Mouse (Mus musculus): ENCODE results near the gene Ano1. TPM values are rescaled to one million over a fixed set of nuclear protein-coding genes. Genes with fewer than 3 reads are reported as not detected.

Ano1 gene
- polyA plus RNA-seq, 1 experiment = 3.0 TPM

GRCm38 (mm10) chr7:144562016-144562415 lies 189.8 kb downstream of the Ano1 start:
- H3K4me1 ChIP-seq (ENCODE audit: control insufficient read depth, insufficient read depth, low read length) = no peaks in the 10 kb centered on the region
- no peak for TF ChIP-seq CTCF (IDR thresholded peaks at IDR 0.05; ENCODE audit: extremely low read depth, insufficient read depth, low read length)
- TF ChIP-seq POLR2A (IDR thresholded peaks at IDR 0.05; ENCODE audit: extremely low read depth, insufficient read depth, low read length) = no peak
- H3K27ac ChIP-seq (ENCODE audit: insufficient read depth, low read length) = no peak overlapping the region
- no peak overlapping the region for H3K4me3 ChIP-seq (ENCODE audit: insufficient read depth, low read length)

GRCm38 (mm10) chr7:144560594-144560993 lies 191.2 kb downstream of the Ano1 start:
- H3K4me3 ChIP-seq (ENCODE audit: insufficient read depth, low read length) = no peak overlapping the region
- TF ChIP-seq POLR2A (IDR thresholded peaks at IDR 0.05; ENCODE audit: extremely low read depth, insufficient read depth, low read length) (no peak), CTCF (IDR thresholded peaks at IDR 0.05; ENCODE audit: extremely low read depth, insufficient read depth, low read length) (no peak)
- H3K4me1 ChIP-seq (ENCODE audit: control insufficient read depth, insufficient read depth, low read length) = no peaks in the 10 kb centered on the region
- no peak overlapping the region for H3K27ac ChIP-seq (ENCODE audit: insufficient read depth, low read length)

- Histone ChIP-seq H3K4me1 (ENCODE audit: control insufficient read depth, insufficient read depth, low read length) (peaks cover 2% of the 10 kb centered on the region; the same call in 1 of the 2 replicates), H3K4me3 (ENCODE audit: insufficient read depth, low read length) (no peak overlapping the region), H3K27ac (ENCODE audit: insufficient read depth, low read length) (no peak overlapping the region)
- TF ChIP-seq POLR2A (IDR thresholded peaks at IDR 0.05; ENCODE audit: extremely low read depth, insufficient read depth, low read length) (no peak), CTCF (IDR thresholded peaks at IDR 0.05; ENCODE audit: extremely low read depth, insufficient read depth, low read length) (0 out of 2 replicates have a peak, but pooled peaks have one; percentile 8)
These were observed 193.2 kb downstream of the Ano1 start for GRCm38 (mm10) chr7:144558552-144558951.

- H3K27ac ChIP-seq (ENCODE audit: insufficient read depth, low read length) = peak overlapping the region; percentile 9; the same call in 1 of the 2 replicates
- peak overlapping the region; percentile 54 for H3K4me3 ChIP-seq (ENCODE audit: insufficient read depth, low read length)
- TF ChIP-seq POLR2A (IDR thresholded peaks at IDR 0.05; ENCODE audit: extremely low read depth, insufficient read depth, low read length) (no peak), CTCF (IDR thresholded peaks at IDR 0.05; ENCODE audit: extremely low read depth, insufficient read depth, low read length) (no peak)
- H3K4me1 ChIP-seq (ENCODE audit: control insufficient read depth, insufficient read depth, low read length) = peaks cover 11% of the 10 kb centered on the region
These were observed 197.7 kb downstream of the Ano1 start for GRCm38 (mm10) chr7:144554123-144554472.

GRCm38 (mm10) chr7:144553237-144554122 lies 198.3 kb downstream of the Ano1 start, which contains the start of gene Ppfia1:
Ppfia1 (minus strand) TSS chr7:144553729.
- no peak for TF ChIP-seq CTCF (IDR thresholded peaks at IDR 0.05; ENCODE audit: extremely low read depth, insufficient read depth, low read length)
- TF ChIP-seq POLR2A (IDR thresholded peaks at IDR 0.05; ENCODE audit: extremely low read depth, insufficient read depth, low read length) = peak; percentile 93
- Histone ChIP-seq H3K27ac (ENCODE audit: insufficient read depth, low read length) (peak within 1 kb of the TSS; percentile 9; the same call in 1 of the 2 replicates), H3K4me3 (ENCODE audit: insufficient read depth, low read length) (peak within 1 kb of the TSS; percentile 54), H3K4me1 (ENCODE audit: control insufficient read depth, insufficient read depth, low read length) (peaks cover 11% of the 10 kb centered on the region)

GRCm38 (mm10) chr7:144552274-144552673 lies 199.5 kb downstream of the Ano1 start:
- Histone ChIP-seq H3K4me1 (ENCODE audit: control insufficient read depth, insufficient read depth, low read length) (peaks cover 11% of the 10 kb centered on the region), H3K4me3 (ENCODE audit: insufficient read depth, low read length) (peak overlapping the region; percentile 54), H3K27ac (ENCODE audit: insufficient read depth, low read length) (no peak overlapping the region)
- TF ChIP-seq POLR2A (IDR thresholded peaks at IDR 0.05; ENCODE audit: extremely low read depth, insufficient read depth, low read length) (no peak), CTCF (IDR thresholded peaks at IDR 0.05; ENCODE audit: extremely low read depth, insufficient read depth, low read length) (no peak)

GRCm38 (mm10) chr7:144550811-144551210 lies 201.0 kb downstream of the Ano1 start:
- Histone ChIP-seq H3K27ac (ENCODE audit: insufficient read depth, low read length) (no peak overlapping the region), H3K4me3 (ENCODE audit: insufficient read depth, low read length) (no peak overlapping the region), H3K4me1 (ENCODE audit: control insufficient read depth, insufficient read depth, low read length) (peaks cover 12% of the 10 kb centered on the region)
- no peak for TF ChIP-seq CTCF (IDR thresholded peaks at IDR 0.05; ENCODE audit: extremely low read depth, insufficient read depth, low read length)
- TF ChIP-seq POLR2A (IDR thresholded peaks at IDR 0.05; ENCODE audit: extremely low read depth, insufficient read depth, low read length) = no peak

GRCm38 (mm10) chr7:144549904-144550566 lies 201.7 kb downstream of the Ano1 start:
- no peak for TF ChIP-seq CTCF (IDR thresholded peaks at IDR 0.05; ENCODE audit: extremely low read depth, insufficient read depth, low read length)
- no peak for TF ChIP-seq POLR2A (IDR thresholded peaks at IDR 0.05; ENCODE audit: extremely low read depth, insufficient read depth, low read length)

GRCm38 (mm10) chr7:144545231-144545630 lies 206.5 kb downstream of the Ano1 start:
- TF ChIP-seq CTCF (IDR thresholded peaks at IDR 0.05; ENCODE audit: extremely low read depth, insufficient read depth, low read length) = no peak
- no peak for TF ChIP-seq POLR2A (IDR thresholded peaks at IDR 0.05; ENCODE audit: extremely low read depth, insufficient read depth, low read length)
- H3K4me3 ChIP-seq (ENCODE audit: insufficient read depth, low read length) = no peak overlapping the region
- peaks cover 2% of the 10 kb centered on the region for H3K4me1 ChIP-seq (ENCODE audit: control insufficient read depth, insufficient read depth, low read length)
- no peak overlapping the region for H3K27ac ChIP-seq (ENCODE audit: insufficient read depth, low read length)

More at GRCm38 (mm10) chr7:144549904-144550566, 201.7 kb downstream of the Ano1 start:
- no peak overlapping the region for H3K4me3 ChIP-seq (ENCODE audit: insufficient read depth, low read length)
- peaks cover 12% of the 10 kb centered on the region for H3K4me1 ChIP-seq (ENCODE audit: control insufficient read depth, insufficient read depth, low read length)
- H3K27ac ChIP-seq (ENCODE audit: insufficient read depth, low read length) = no peak overlapping the region
